In the genomic region with DNA sequence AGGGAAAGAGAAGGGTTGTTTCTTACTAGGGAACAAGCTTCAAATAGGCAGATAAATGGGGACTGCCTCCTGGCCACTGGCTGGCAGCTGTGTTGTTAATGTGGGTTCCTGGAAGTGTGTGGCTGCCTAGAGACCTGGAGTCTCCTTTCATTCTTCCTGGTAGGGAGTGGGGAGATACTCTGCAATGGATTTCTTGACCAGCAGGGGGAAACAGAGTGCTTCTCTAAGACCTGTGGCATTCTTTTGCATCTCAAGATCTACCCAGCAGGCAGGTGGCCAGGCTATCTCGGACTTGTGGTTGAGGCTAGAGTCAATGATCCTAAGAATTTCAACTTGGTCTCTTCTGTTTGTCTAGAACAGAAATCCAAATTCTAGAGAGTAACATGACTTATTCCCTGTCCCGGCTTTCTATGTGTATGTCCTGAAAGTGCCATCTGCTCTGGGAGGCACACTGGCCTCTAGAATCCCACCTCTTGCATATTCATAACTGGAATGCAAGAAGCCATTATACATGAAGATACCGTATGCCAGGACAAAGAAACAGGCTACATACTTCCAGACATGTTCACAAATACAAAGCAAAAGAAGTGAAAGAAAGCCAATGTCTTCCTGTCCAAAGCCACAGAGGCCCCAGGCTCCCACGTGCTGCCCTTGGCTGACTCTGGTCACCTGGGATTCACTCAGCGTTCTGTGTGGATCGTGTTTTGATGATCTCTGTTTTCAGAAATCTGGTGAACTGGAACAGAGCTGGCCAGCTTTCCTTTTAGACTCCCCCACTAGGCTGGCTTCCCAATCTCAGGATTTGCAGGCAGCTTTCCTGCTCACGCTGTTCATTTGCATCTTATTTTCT, we compare ENCODE assay signal across 9 mouse cellular contexts. TPM values are rescaled to one million over a fixed set of nuclear protein-coding genes. Genes with fewer than 3 reads are reported as not detected.
DNase-seq lines count a peak whose midpoint lies in the region; ATAC-seq and TF ChIP-seq lines count a peak whose summit lies in the region.
"Had no signal": no experiment of that assay in that cellular context is flagged by ENCODE, and none has a peak within 500 bp of the region (broad histone marks: within the 10 kb centered on the region; RNA-seq: fewer than 3 reads in every experiment).

No protein-coding gene starts in this region.

- H3K9ac ChIP-seq in hindbrain, embryonic 12.5 days = no peak overlapping the region
- H3K9ac ChIP-seq in intestine, embryonic 15.5 days = no peak overlapping the region
- no peak overlapping the region for H3K9ac ChIP-seq in midbrain, embryonic 15.5 days

- peak; percentile 54 for DNase-seq in hindbrain, embryonic 10.5 days (ENCODE audit: low spot score)
- peak; percentile 38 for DNase-seq in cerebellum, adult 2 months
- DNase-seq in frontal cortex, adult 2 months (ENCODE audit: extremely low spot score in 1 of 2, low spot score in 1 of 2) = peak; percentile 68 to 94
- DNase-seq in left cerebral cortex, adult 8-10 months (ENCODE audit: low spot score in 2 of 2) = peak; percentile 42 to 50
- DNase-seq in testis, postnatal 14 days (ENCODE audit: low spot score) = peak; percentile 8

- TF ChIP-seq POLR2A in cerebellum, adult 2 months (IDR thresholded peaks at IDR 0.05; ENCODE audit: borderline replicate concordance, insufficient read depth, low read length) = no peak

- no peak overlapping the region for H3K27ac ChIP-seq in hindbrain, embryonic 10.5 days
- H3K27ac ChIP-seq in hindbrain, embryonic 12.5 days = no peak overlapping the region
- no peak overlapping the region for H3K27ac ChIP-seq in cerebellum, adult 2 months (ENCODE audit: insufficient read depth, low read length)
- H3K27ac ChIP-seq in intestine, embryonic 15.5 days = no peak overlapping the region
- H3K27ac ChIP-seq in midbrain, embryonic 15.5 days = peak overlapping the region; percentile 56

- H3K27me3 ChIP-seq in hindbrain, embryonic 10.5 days (ENCODE audit: insufficient read depth, poor library complexity, severe bottlenecking) = no peaks in the 10 kb centered on the region
- peaks cover 4% of the 10 kb centered on the region; the same call in 1 of the 2 replicates for H3K27me3 ChIP-seq in hindbrain, embryonic 12.5 days
- H3K27me3 ChIP-seq in cerebellum, adult 2 months (ENCODE audit: control insufficient read depth, insufficient read depth, low read length) = no peaks in the 10 kb centered on the region
- no peaks in the 10 kb centered on the region for H3K27me3 ChIP-seq in intestine, embryonic 15.5 days (replicated peaks)
- H3K27me3 ChIP-seq in midbrain, embryonic 15.5 days (replicated peaks) = no peaks in the 10 kb centered on the region

- ATAC-seq in hindbrain, embryonic 12.5 days (ENCODE audit: low FRiP score) = no peak
- peak; percentile 49; the same call in 1 of the 2 replicates for ATAC-seq in intestine, embryonic 15.5 days
- peak; percentile 84 for ATAC-seq in midbrain, embryonic 15.5 days (replicated peaks)

- 66% methylated on average over 7 of the region's 7 CpGs for WGBS in hindbrain, embryonic 10.5 days
- WGBS in hindbrain, embryonic 12.5 days = 55% methylated on average over 7 of the region's 7 CpGs
- 11% methylated on average over 7 of the region's 7 CpGs for WGBS in cerebellum, adult 2 months
- 64% methylated on average over 7 of the region's 7 CpGs for WGBS in intestine, embryonic 15.5 days
- WGBS in midbrain, embryonic 15.5 days = 43% methylated on average over 7 of the region's 7 CpGs

- H3K36me3 ChIP-seq in hindbrain, embryonic 10.5 days = no peaks in the 10 kb centered on the region
- no peaks in the 10 kb centered on the region for H3K36me3 ChIP-seq in hindbrain, embryonic 12.5 days
- no peaks in the 10 kb centered on the region for H3K36me3 ChIP-seq in intestine, embryonic 15.5 days
- no peaks in the 10 kb centered on the region for H3K36me3 ChIP-seq in midbrain, embryonic 15.5 days (replicated peaks)

- H3K9me3 ChIP-seq in hindbrain, embryonic 10.5 days = no peaks in the 10 kb centered on the region
- no peaks in the 10 kb centered on the region for H3K9me3 ChIP-seq in hindbrain, embryonic 12.5 days (replicated peaks)
- no peaks in the 10 kb centered on the region for H3K9me3 ChIP-seq in intestine, embryonic 15.5 days
- H3K9me3 ChIP-seq in midbrain, embryonic 15.5 days = no peaks in the 10 kb centered on the region

- no peaks in the 10 kb centered on the region for H3K4me1 ChIP-seq in hindbrain, embryonic 10.5 days (replicated peaks)
- H3K4me1 ChIP-seq in hindbrain, embryonic 12.5 days = no peaks in the 10 kb centered on the region
- no peaks in the 10 kb centered on the region for H3K4me1 ChIP-seq in cerebellum, adult 2 months (ENCODE audit: control insufficient read depth, insufficient read depth, low read length)
- no peaks in the 10 kb centered on the region for H3K4me1 ChIP-seq in intestine, embryonic 15.5 days (replicated peaks)
- peaks cover 9% of the 10 kb centered on the region for H3K4me1 ChIP-seq in midbrain, embryonic 15.5 days

- peak; percentile 67; the same call in 1 of the 2 replicates for TF ChIP-seq CTCF in cerebellum, adult 2 months (IDR thresholded peaks at IDR 0.05; ENCODE audit: borderline replicate concordance, insufficient read depth, low read depth, low read length)

- H3K4me2 ChIP-seq in hindbrain, embryonic 12.5 days (replicated peaks) = no peak overlapping the region
- H3K4me2 ChIP-seq in intestine, embryonic 15.5 days (replicated peaks) = no peak overlapping the region
- H3K4me2 ChIP-seq in midbrain, embryonic 15.5 days = no peak overlapping the region

- H3K4me3 ChIP-seq in hindbrain, embryonic 10.5 days = no peak overlapping the region
- H3K4me3 ChIP-seq in hindbrain, embryonic 12.5 days = no peak overlapping the region
- no peak overlapping the region for H3K4me3 ChIP-seq in cerebellum, adult 2 months (replicated peaks; ENCODE audit: insufficient read depth, low read depth, low read length)
- H3K4me3 ChIP-seq in intestine, embryonic 15.5 days (replicated peaks) = no peak overlapping the region
- no peak overlapping the region for H3K4me3 ChIP-seq in midbrain, embryonic 15.5 days

RNA-seq across cellular contexts. Expression of a gene that starts 3.6 kb away (rescaled TPM):
- polyA plus RNA-seq in hindbrain, embryonic 10.5 days (2016; fragmentation: Nextera tagmentation; extraction: Ambion mirVana) = not detected in 2 replicates
- polyA plus RNA-seq in hindbrain, embryonic 12.5 days (2016; fragmentation: Nextera tagmentation; extraction: Ambion mirVana) = not detected in 2 replicates
- polyA plus RNA-seq in cerebellum, adult 2 months (2012; rRNA removed) = 0.36 and 0.43 TPM in 2 replicates
- 1.3 and 1.8 TPM in 2 replicates for polyA plus RNA-seq in frontal cortex, adult 2 months (2012; rRNA removed)
- polyA plus RNA-seq in intestine, embryonic 15.5 days (2015; fragmentation: Nextera tagmentation; extraction: Ambion mirVana) = 0.04 TPM in 1 of 2 replicates, not detected in the other
- under 1 TPM; 0.44 to 0.72 (median 0.68) TPM for total RNA-seq in left cerebral cortex, adult 8-10 months (2022)
- 0.22 and 0.35 TPM in 2 replicates for polyA plus RNA-seq in midbrain, embryonic 15.5 days (2015; fragmentation: Nextera tagmentation; extraction: Ambion mirVana)
- polyA plus RNA-seq: liver, embryonic 16.5 days had no signal

Comparison
In these comparisons a context has a peak if more than half of its experiments do, and no peak if none do; other contexts are left out.
1. DNase-seq: peak in every context shown above with its lines; median percentile 81 in frontal cortex, adult 2 months; 54 in hindbrain, embryonic 10.5 days; 46 in left cerebral cortex, adult 8-10 months; 38 in cerebellum, adult 2 months; 8 in testis, postnatal 14 days.